Mouse (Mus musculus): ENCODE measurements at regions not wholly inside any gene's neighbourhood (a gene's known extent, or its start where the extent isn't known, plus 50 kb on each side); places are given as distances from the start of the nearest gene placed in this dataset.
"Not testable (repeated sequence)": the region's sequence is repeated elsewhere in the genome, so short reads cannot be mapped to it uniquely, and the experiment has no call there.

- Histone ChIP-seq H3K36me3 (ENCODE audit: control insufficient read depth, insufficient read depth, low read length) (no peaks in the 10 kb centered on the region), H3K4me2 (replicated peaks; ENCODE audit: low read depth, low read length, severe bottlenecking) (no peak overlapping the region), H3K27ac (replicated peaks; ENCODE audit: low read depth, low read length) (no peak overlapping the region), H3K27me3 (ENCODE audit: control insufficient read depth, insufficient read depth, low read length) (no peaks in the 10 kb centered on the region), H3K4me3 (replicated peaks; ENCODE audit: low read length) (no peak overlapping the region), H3K9me3 (ENCODE audit: control insufficient read depth, low read length) (no peaks in the 10 kb centered on the region), H3K4me1 (ENCODE audit: control insufficient read depth, insufficient read depth, low read length) (no peaks in the 10 kb centered on the region), H3K9ac (ENCODE audit: low read depth, low read length, severe bottlenecking) (no peak overlapping the region)
- DNase-seq (ENCODE audit: low spot score) (no peak), ATAC-seq (ENCODE audit: low FRiP score, low read depth) (no peak)
- TF ChIP-seq POLR2A (IDR thresholded peaks at IDR 0.05; ENCODE audit: borderline replicate concordance, extremely low read depth, insufficient read depth, insufficient read length), result no peak
- 80% methylated on average over 2 of the region's 2 CpGs for WGBS
Measured at GRCm38 (mm10) chr6:101964941-101965340, 587.2 kb upstream of the Pdzrn3 start.

GRCm38 (mm10) chr6:101961476-101961875 is 583.8 kb upstream of the Pdzrn3 start:
- DNase-seq (ENCODE audit: low spot score); H3K4me2 ChIP-seq (replicated peaks; ENCODE audit: low read depth, low read length, severe bottlenecking); H3K27ac ChIP-seq (replicated peaks; ENCODE audit: low read depth, low read length); H3K9ac ChIP-seq (ENCODE audit: low read depth, low read length, severe bottlenecking); H3K4me1 ChIP-seq (ENCODE audit: control insufficient read depth, insufficient read depth, low read length); H3K4me3 ChIP-seq (replicated peaks; ENCODE audit: low read length); H3K27me3 ChIP-seq (ENCODE audit: control insufficient read depth, insufficient read depth, low read length); ATAC-seq (ENCODE audit: low FRiP score, low read depth); H3K9me3 ChIP-seq (ENCODE audit: control insufficient read depth, low read length); H3K36me3 ChIP-seq (ENCODE audit: control insufficient read depth, insufficient read depth, low read length): not testable (repeated sequence)
- 92% methylated on average over 3 of the region's 3 CpGs for WGBS

GRCm38 (mm10) chr6:101949681-101950080 is 572.0 kb upstream of the Pdzrn3 start:
- Histone ChIP-seq H3K9ac (ENCODE audit: low read depth, low read length, severe bottlenecking) (no peak overlapping the region), H3K4me2 (replicated peaks; ENCODE audit: low read depth, low read length, severe bottlenecking) (no peak overlapping the region), H3K4me1 (ENCODE audit: control insufficient read depth, insufficient read depth, low read length) (no peaks in the 10 kb centered on the region), H3K27ac (replicated peaks; ENCODE audit: low read depth, low read length) (no peak overlapping the region), H3K36me3 (ENCODE audit: control insufficient read depth, insufficient read depth, low read length) (no peaks in the 10 kb centered on the region), H3K4me3 (replicated peaks; ENCODE audit: low read length) (no peak overlapping the region), H3K9me3 (ENCODE audit: control insufficient read depth, low read length) (no peaks in the 10 kb centered on the region), H3K27me3 (ENCODE audit: control insufficient read depth, insufficient read depth, low read length) (no peaks in the 10 kb centered on the region)
- DNase-seq (ENCODE audit: low spot score) (peak; percentile 67), ATAC-seq (ENCODE audit: low FRiP score, low read depth) (no peak)
- 37% methylated on average over 3 of the region's 3 CpGs for WGBS
- TF ChIP-seq POLR2A (IDR thresholded peaks at IDR 0.05; ENCODE audit: borderline replicate concordance, extremely low read depth, insufficient read depth, insufficient read length), result no peak

- ATAC-seq (ENCODE audit: low FRiP score, low read depth) (no peak), DNase-seq (ENCODE audit: low spot score) (no peak)
- WGBS, result 63% methylated on average over 2 of the region's 2 CpGs
- no peak overlapping the region for H3K9ac ChIP-seq (ENCODE audit: low read depth, low read length, severe bottlenecking)
- no peak overlapping the region for H3K27ac ChIP-seq (replicated peaks; ENCODE audit: low read depth, low read length)
- H3K36me3 ChIP-seq (ENCODE audit: control insufficient read depth, insufficient read depth, low read length), result no peaks in the 10 kb centered on the region
- no peak overlapping the region for H3K4me3 ChIP-seq (replicated peaks; ENCODE audit: low read length)
- no peaks in the 10 kb centered on the region for H3K4me1 ChIP-seq (ENCODE audit: control insufficient read depth, insufficient read depth, low read length)
- H3K4me2 ChIP-seq (replicated peaks; ENCODE audit: low read depth, low read length, severe bottlenecking), result no peak overlapping the region
- H3K9me3 ChIP-seq (ENCODE audit: control insufficient read depth, low read length), result no peaks in the 10 kb centered on the region
- no peak for TF ChIP-seq POLR2A (IDR thresholded peaks at IDR 0.05; ENCODE audit: borderline replicate concordance, extremely low read depth, insufficient read depth, insufficient read length)
- no peaks in the 10 kb centered on the region for H3K27me3 ChIP-seq (ENCODE audit: control insufficient read depth, insufficient read depth, low read length)
Measured at GRCm38 (mm10) chr6:101948950-101949349, 571.3 kb upstream of the Pdzrn3 start.

GRCm38 (mm10) chr6:101940266-101940866 is 562.7 kb upstream of the Pdzrn3 start:
- no peaks in the 10 kb centered on the region for H3K9me3 ChIP-seq (ENCODE audit: control insufficient read depth, low read length)
- H3K4me3 ChIP-seq (replicated peaks; ENCODE audit: low read length), result no peak overlapping the region
- H3K27me3 ChIP-seq (ENCODE audit: control insufficient read depth, insufficient read depth, low read length), result no peaks in the 10 kb centered on the region
- WGBS, result 71% methylated on average over 3 of the region's 3 CpGs
- ATAC-seq (ENCODE audit: low FRiP score, low read depth) (no peak), DNase-seq (ENCODE audit: low spot score) (no peak)
- no peak overlapping the region for H3K4me2 ChIP-seq (replicated peaks; ENCODE audit: low read depth, low read length, severe bottlenecking)
- H3K4me1 ChIP-seq (ENCODE audit: control insufficient read depth, insufficient read depth, low read length), result no peaks in the 10 kb centered on the region
- H3K27ac ChIP-seq (replicated peaks; ENCODE audit: low read depth, low read length), result no peak overlapping the region
- H3K36me3 ChIP-seq (ENCODE audit: control insufficient read depth, insufficient read depth, low read length), result no peaks in the 10 kb centered on the region
- no peak for TF ChIP-seq POLR2A (IDR thresholded peaks at IDR 0.05; ENCODE audit: borderline replicate concordance, extremely low read depth, insufficient read depth, insufficient read length)
- H3K9ac ChIP-seq (ENCODE audit: low read depth, low read length, severe bottlenecking), result no peak overlapping the region
